Mouse (Mus musculus): Measurements from ENCODE around the gene Spdye4a. TPM values are rescaled to one million over a fixed set of nuclear protein-coding genes. Genes with fewer than 3 reads are reported as not detected.
"Not testable (repeated sequence)": the region's sequence is repeated elsewhere in the genome, so short reads cannot be mapped to it uniquely, and the experiment has no call there.

Gene Spdye4a
- polyA plus RNA-seq, 1 experiment from 2014 or later, result not detected

- no peaks in the 10 kb centered on the region for H3K36me3 ChIP-seq (ENCODE audit: control insufficient read depth, insufficient read depth, low read length)
- no peak for ATAC-seq
- WGBS, result 76% methylated on average over 2 of the region's 2 CpGs
Measured at GRCm38 (mm10) chr5:143195166-143195565, 31.5 kb downstream of the Spdye4a start.

GRCm38 (mm10) chr5:143194747-143195146 is 31.9 kb downstream of the Spdye4a start:
- H3K9ac ChIP-seq (ENCODE audit: low read depth, low read length); H3K36me3 ChIP-seq (ENCODE audit: control insufficient read depth, insufficient read depth, low read length); H3K4me3 ChIP-seq (ENCODE audit: low read depth, low read length); H3K9me3 ChIP-seq (replicated peaks; ENCODE audit: control insufficient read depth, low read length, poor library complexity, severe bottlenecking); H3K4me2 ChIP-seq (ENCODE audit: low read length); ATAC-seq; H3K4me1 ChIP-seq (ENCODE audit: control insufficient read depth, insufficient read depth, low read length); H3K27me3 ChIP-seq (ENCODE audit: control insufficient read depth, insufficient read depth, low read depth, low read length); H3K27ac ChIP-seq (ENCODE audit: low read length): not testable (repeated sequence)
- 76% methylated on average over 8 of the region's 8 CpGs for WGBS

More at GRCm38 (mm10) chr5:143195166-143195565, 31.5 kb downstream of the Spdye4a start:
- Histone ChIP-seq H3K27me3 (ENCODE audit: control insufficient read depth, insufficient read depth, low read depth, low read length) (no peaks in the 10 kb centered on the region), H3K27ac (ENCODE audit: low read length) (no peak overlapping the region), H3K9ac (ENCODE audit: low read depth, low read length) (no peak overlapping the region), H3K4me1 (ENCODE audit: control insufficient read depth, insufficient read depth, low read length) (no peaks in the 10 kb centered on the region), H3K4me2 (ENCODE audit: low read length) (no peak overlapping the region), H3K9me3 (replicated peaks; ENCODE audit: control insufficient read depth, low read length, poor library complexity, severe bottlenecking) (no peaks in the 10 kb centered on the region), H3K4me3 (ENCODE audit: low read depth, low read length) (no peak overlapping the region)

GRCm38 (mm10) chr5:143192806-143193205 is 33.9 kb downstream of the Spdye4a start:
- WGBS, result 91% methylated on average over 8 of the region's 8 CpGs
- no peak overlapping the region for H3K27ac ChIP-seq (ENCODE audit: low read length)
- H3K4me3 ChIP-seq (ENCODE audit: low read depth, low read length), result no peak overlapping the region
- H3K9ac ChIP-seq (ENCODE audit: low read depth, low read length), result no peak overlapping the region
- H3K4me1 ChIP-seq (ENCODE audit: control insufficient read depth, insufficient read depth, low read length), result no peaks in the 10 kb centered on the region
- no peak overlapping the region for H3K4me2 ChIP-seq (ENCODE audit: low read length)
- no peak for ATAC-seq
- no peaks in the 10 kb centered on the region for H3K9me3 ChIP-seq (replicated peaks; ENCODE audit: control insufficient read depth, low read length, poor library complexity, severe bottlenecking)
- H3K36me3 ChIP-seq (ENCODE audit: control insufficient read depth, insufficient read depth, low read length), result no peaks in the 10 kb centered on the region
- H3K27me3 ChIP-seq (ENCODE audit: control insufficient read depth, insufficient read depth, low read depth, low read length), result no peaks in the 10 kb centered on the region

- not testable (repeated sequence) for H3K27me3 ChIP-seq (ENCODE audit: control insufficient read depth, insufficient read depth, low read depth, low read length); H3K4me2 ChIP-seq (ENCODE audit: low read length); H3K36me3 ChIP-seq (ENCODE audit: control insufficient read depth, insufficient read depth, low read length); H3K4me3 ChIP-seq (ENCODE audit: low read depth, low read length); H3K4me1 ChIP-seq (ENCODE audit: control insufficient read depth, insufficient read depth, low read length); ATAC-seq; H3K9me3 ChIP-seq (replicated peaks; ENCODE audit: control insufficient read depth, low read length, poor library complexity, severe bottlenecking); H3K27ac ChIP-seq (ENCODE audit: low read length); H3K9ac ChIP-seq (ENCODE audit: low read depth, low read length)
- no CpG with 5 or more reads among the region's 1 CpGs for WGBS
Measured at GRCm38 (mm10) chr5:143188014-143188413, 38.7 kb downstream of the Spdye4a start.

- ATAC-seq, result peak; percentile 97
- WGBS, result under 1% methylated on average over 57 of the region's 58 CpGs
- peak within 1 kb of the TSS; percentile 97 for H3K9ac ChIP-seq (ENCODE audit: low read depth, low read length)
Measured at GRCm38 (mm10) chr5:143180255-143181076, 46.2 kb downstream of the Spdye4a start, which contains the start of the genes Rbak and Spdye4b. Rbak (minus strand) TSS chr5:143180775. Spdye4b (plus strand) TSS chr5:143181017.

GRCm38 (mm10) chr5:143179179-143179578 is 47.5 kb downstream of the Spdye4a start:
- Histone ChIP-seq H3K4me3 (ENCODE audit: low read depth, low read length) (no peak overlapping the region), H3K9me3 (replicated peaks; ENCODE audit: control insufficient read depth, low read length, poor library complexity, severe bottlenecking) (no peaks in the 10 kb centered on the region), H3K27me3 (ENCODE audit: control insufficient read depth, insufficient read depth, low read depth, low read length) (no peaks in the 10 kb centered on the region), H3K9ac (ENCODE audit: low read depth, low read length) (no peak overlapping the region), H3K36me3 (ENCODE audit: control insufficient read depth, insufficient read depth, low read length) (peaks cover 39% of the 10 kb centered on the region), H3K27ac (ENCODE audit: low read length) (no peak overlapping the region), H3K4me2 (ENCODE audit: low read length) (peak overlapping the region; percentile 86), H3K4me1 (ENCODE audit: control insufficient read depth, insufficient read depth, low read length) (peaks cover 13% of the 10 kb centered on the region)
- no peak for ATAC-seq
- WGBS, result 30% methylated on average over 6 of the region's 6 CpGs

More at GRCm38 (mm10) chr5:143180255-143181076, 46.2 kb downstream of the Spdye4a start, which contains the start of the genes Rbak and Spdye4b:
- Histone ChIP-seq H3K27ac (ENCODE audit: low read length) (peak within 1 kb of the TSS; percentile 91), H3K9me3 (replicated peaks; ENCODE audit: control insufficient read depth, low read length, poor library complexity, severe bottlenecking) (no peaks in the 10 kb centered on the region), H3K4me1 (ENCODE audit: control insufficient read depth, insufficient read depth, low read length) (peaks cover 13% of the 10 kb centered on the region), H3K36me3 (ENCODE audit: control insufficient read depth, insufficient read depth, low read length) (peaks cover 26% of the 10 kb centered on the region), H3K27me3 (ENCODE audit: control insufficient read depth, insufficient read depth, low read depth, low read length) (no peaks in the 10 kb centered on the region), H3K4me3 (ENCODE audit: low read depth, low read length) (peak within 1 kb of the TSS; percentile 90), H3K4me2 (ENCODE audit: low read length) (peak within 1 kb of the TSS; percentile 86)

- Histone ChIP-seq H3K4me1 (ENCODE audit: control insufficient read depth, insufficient read depth, low read length) (peaks cover 13% of the 10 kb centered on the region), H3K4me2 (ENCODE audit: low read length) (no peak overlapping the region), H3K27me3 (ENCODE audit: control insufficient read depth, insufficient read depth, low read depth, low read length) (no peaks in the 10 kb centered on the region), H3K36me3 (ENCODE audit: control insufficient read depth, insufficient read depth, low read length) (peaks cover 54% of the 10 kb centered on the region), H3K9ac (ENCODE audit: low read depth, low read length) (no peak overlapping the region), H3K4me3 (ENCODE audit: low read depth, low read length) (no peak overlapping the region), H3K27ac (ENCODE audit: low read length) (no peak overlapping the region), H3K9me3 (replicated peaks; ENCODE audit: control insufficient read depth, low read length, poor library complexity, severe bottlenecking) (no peaks in the 10 kb centered on the region; the same call in 1 of the 2 replicates)
- no peak for ATAC-seq
- WGBS, result 97% methylated on average over 3 of the region's 3 CpGs
Measured at GRCm38 (mm10) chr5:143177541-143178200, 49.0 kb downstream of the Spdye4a start.

GRCm38 (mm10) chr5:143175970-143176369 is 50.7 kb downstream of the Spdye4a start:
- no peak overlapping the region for H3K4me2 ChIP-seq (ENCODE audit: low read length)
- peaks cover 13% of the 10 kb centered on the region for H3K4me1 ChIP-seq (ENCODE audit: control insufficient read depth, insufficient read depth, low read length)
- H3K4me3 ChIP-seq (ENCODE audit: low read depth, low read length), result no peak overlapping the region
- no peaks in the 10 kb centered on the region; the same call in 1 of the 2 replicates for H3K9me3 ChIP-seq (replicated peaks; ENCODE audit: control insufficient read depth, low read length, poor library complexity, severe bottlenecking)
- H3K9ac ChIP-seq (ENCODE audit: low read depth, low read length), result no peak overlapping the region
- H3K27me3 ChIP-seq (ENCODE audit: control insufficient read depth, insufficient read depth, low read depth, low read length), result no peaks in the 10 kb centered on the region
- no peak for ATAC-seq
- WGBS, result 97% methylated on average over 4 of the region's 4 CpGs
- H3K36me3 ChIP-seq (ENCODE audit: control insufficient read depth, insufficient read depth, low read length), result peaks cover 65% of the 10 kb centered on the region
- H3K27ac ChIP-seq (ENCODE audit: low read length), result no peak overlapping the region

All from midbrain, embryonic 16.5 days (tissue).